Mouse (Mus musculus) E14TG2a.4 (cell line): ENCODE measurements around the gene Rnf212b.

ENCODE experiments used
- CTCF ChIP-seq: conservative IDR thresholded peaks from 2 replicates; pipeline ENCODE4 v1.5.1; 2014; ENCODE audit warnings: low read length
- NANOG ChIP-seq: IDR thresholded peaks from 2 replicates; pipeline ENCODE4 v1.6.1; 2014; ENCODE audit warnings: borderline replicate concordance, low read length, mixed read lengths
- POU5F1 ChIP-seq: IDR thresholded peaks from 2 replicates; pipeline ENCODE4 v1.6.1; 2014; ENCODE audit warnings: low read length, borderline replicate concordance

DNA sequence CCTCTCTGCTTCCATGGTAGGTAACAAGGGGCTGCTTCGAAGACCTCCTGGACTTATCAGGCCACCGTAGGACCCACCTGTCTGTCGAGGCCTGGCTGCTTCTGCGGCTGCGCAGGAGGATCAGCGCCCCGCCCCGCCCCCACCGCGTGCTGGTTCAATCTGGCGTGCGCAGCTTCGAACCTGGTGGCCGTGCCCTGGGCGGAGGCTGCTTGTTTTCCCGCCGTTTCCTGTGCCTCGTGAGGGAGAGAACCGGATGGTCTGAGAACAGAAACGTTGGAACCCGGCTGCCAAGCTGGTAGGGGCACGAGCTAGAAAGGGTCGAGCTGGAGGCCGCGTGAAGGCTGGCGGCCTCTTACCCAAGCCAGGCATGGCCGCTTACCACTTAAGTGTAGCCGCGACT is at the start of gene Rnf212b:
- TF ChIP-seq CTCF (no peak), NANOG (no peak), POU5F1 (no peak)
